Mouse (Mus musculus) liver, embryonic 14.5 days (tissue): Measurements from ENCODE around the gene Abcc4. TPM values are rescaled to one million over a fixed set of nuclear protein-coding genes. Genes with fewer than 3 reads are reported as not detected.

Experiments
- ATAC-seq: fragments of 200-750 bp; cut with Nextera tagmentation; 2 replicates; pipeline ENCODE4 v1.8.0; 2017; ENCODE audit warnings: moderate number of reproducible peaks, mild to moderate bottlenecking, moderate library complexity; ENCODE audit not compliant: insufficient read depth
- DNase-seq, 3 experiments: peaks; one replicate each; pipeline ENCODE4 v3.0.0-alpha.2; 2012 to 2013; ENCODE audit warnings: low read depth in 3 of 3, low spot score in 3 of 3
- H3K27ac ChIP-seq: fragments of 300-500 bp; sonication (generic); 2 replicates; pipeline ENCODE4 v1.5.1; 2014; ENCODE audit warnings: moderate library complexity, mild to moderate bottlenecking, control low read depth, inconsistent platforms
- H3K27me3 ChIP-seq: fragments of 300-500 bp; sonication (generic); 2 replicates; pipeline ENCODE4 v1.6.1; 2014; ENCODE audit warnings: mild to moderate bottlenecking, low read length, moderate library complexity; ENCODE audit not compliant: control insufficient read depth, insufficient read depth
- H3K36me3 ChIP-seq: fragments of 300-500 bp; sonication (generic); replicated peaks from 2 replicates; pipeline ENCODE4 v1.6.1; 2014; ENCODE audit warnings: low read depth; ENCODE audit not compliant: control insufficient read depth, insufficient read depth
- H3K4me1 ChIP-seq, 2 experiments: fragments of 200-500 bp in 1 of 2; fragments of 300-500 bp in 1 of 2; sonication (generic) in 1 of 2; replicated peaks; 2 replicates each; pipeline ENCODE4 v1.6.1; 2012 to 2014; ENCODE audit warnings: antibody characterized with exemption in 1 of 2, inconsistent platforms in 1 of 2, low read length in 1 of 2; ENCODE audit not compliant: control insufficient read depth in 2 of 2, insufficient read depth in 2 of 2
- H3K4me2 ChIP-seq: fragments of 300-500 bp; sonication (generic); 2 replicates; pipeline ENCODE4 v1.6.1; 2014; ENCODE audit warnings: low read depth, mild to moderate bottlenecking, control low read depth, moderate library complexity
- H3K4me3 ChIP-seq, 2 experiments: fragments of 200-500 bp in 1 of 2; fragments of 300-500 bp in 1 of 2; sonication (generic) in 1 of 2; 2 replicates each; pipeline ENCODE4 v1.5.1; 2012 to 2014; ENCODE audit warnings: low read depth in 2 of 2, low read length in 2 of 2, mild to moderate bottlenecking in 2 of 2, control low read depth in 1 of 2, inconsistent platforms in 1 of 2, moderate library complexity in 1 of 2; ENCODE audit not compliant: insufficient read depth in 1 of 2
- H3K9ac ChIP-seq: fragments of 300-500 bp; sonication (generic); replicated peaks from 2 replicates; pipeline ENCODE4 v1.6.1; 2014; ENCODE audit warnings: mild to moderate bottlenecking, control low read depth, moderate library complexity
- H3K9me3 ChIP-seq: fragments of 300-500 bp; sonication (generic); 2 replicates; pipeline ENCODE4 v1.6.1; 2016; ENCODE audit warnings: low read length, mixed read lengths; ENCODE audit not compliant: control insufficient read depth
- CTCF ChIP-seq: IDR thresholded peaks from 2 replicates; pipeline ENCODE4 v1.5.1; 2016; ENCODE audit warnings: antibody characterized with exemption, low read depth, control low read depth
- EP300 ChIP-seq: IDR thresholded peaks from 2 replicates; pipeline ENCODE4 v1.6.1; 2016; ENCODE audit warnings: antibody characterized with exemption, low read depth
- WGBS: fragments of 180-500 bp; shearing (Covaris S2); extraction: QIAGEN DNeasy Blood & Tissue Kit; methylation state at CpG from one replicate; pipeline ENCODE4 v1.1.7; 2014; ENCODE audit not compliant: insufficient replicate concordance; 5-methylcytosine and 5-hydroxymethylcytosine counted together
- polyA plus RNA-seq, 2 experiments: library from polyadenylated mRNA; depleted of rRNA in 1 of 2; stranded (reverse) in 1 of 2; unstranded in 1 of 2; fragments of >200 nt; fragmentation: Nextera tagmentation in 1 of 2; extraction: Ambion mirVana in 1 of 2; gene quantifications; 2 replicates each; pipeline versions ENCODE4 v1.2.1 to v1.2.3; 2012 to 2014

Gene Abcc4
- polyA plus RNA-seq (2012; rRNA removed) (1.0 and 1.4 TPM in 2 replicates), polyA plus RNA-seq (2014; fragmentation: Nextera tagmentation; extraction: Ambion mirVana) (1.9 and 2.3 TPM in 2 replicates)

- Histone ChIP-seq H3K4me1 (peaks cover 15 to 16% of the 10 kb centered on the region in 2 experiments), H3K27me3 (no peaks in the 10 kb centered on the region; the same call in 1 of the 2 replicates), H3K9ac (peak within 1 kb of the TSS; percentile 76), H3K9me3 (no peaks in the 10 kb centered on the region), H3K27ac (no peak within 1 kb of the TSS), H3K4me3 (peak within 1 kb of the TSS; percentile 59 to 79), H3K36me3 (no peaks in the 10 kb centered on the region), H3K4me2 (peak within 1 kb of the TSS; percentile 99)
- under 1% methylated on average over 96 of the region's 106 CpGs for WGBS
- peak; percentile 92 for ATAC-seq
- peak; percentile 50 to 65 (median 56) for DNase-seq
- TF ChIP-seq CTCF (peak; percentile 44), EP300 (no peak)
Observed at GRCm38 (mm10) chr14:118705808-118706731, at the start of gene Abcc4. TSS of gene Abcc4 (minus strand) at chr14:118706219.

- ATAC-seq (peak; percentile 48; the same call in 1 of the 2 replicates), DNase-seq (no peak)
- Histone ChIP-seq H3K4me1 (peaks cover 24 to 37% of the 10 kb centered on the region in 2 experiments), H3K4me2 (peak overlapping the region; percentile 44; the same call in 1 of the 2 replicates), H3K4me3 (no peak overlapping the region), H3K27ac (peak overlapping the region; percentile 90), H3K27me3 (no peaks in the 10 kb centered on the region), H3K9ac (peak overlapping the region; percentile 5; the same call in 1 of the 2 replicates), H3K36me3 (no peaks in the 10 kb centered on the region), H3K9me3 (no peaks in the 10 kb centered on the region)
- 73% methylated on average over 8 of the region's 8 CpGs for WGBS
- TF ChIP-seq CTCF (no peak), EP300 (no peak)
Observed at GRCm38 (mm10) chr14:118751193-118751753, 45.3 kb upstream of the Abcc4 start.

DNA sequence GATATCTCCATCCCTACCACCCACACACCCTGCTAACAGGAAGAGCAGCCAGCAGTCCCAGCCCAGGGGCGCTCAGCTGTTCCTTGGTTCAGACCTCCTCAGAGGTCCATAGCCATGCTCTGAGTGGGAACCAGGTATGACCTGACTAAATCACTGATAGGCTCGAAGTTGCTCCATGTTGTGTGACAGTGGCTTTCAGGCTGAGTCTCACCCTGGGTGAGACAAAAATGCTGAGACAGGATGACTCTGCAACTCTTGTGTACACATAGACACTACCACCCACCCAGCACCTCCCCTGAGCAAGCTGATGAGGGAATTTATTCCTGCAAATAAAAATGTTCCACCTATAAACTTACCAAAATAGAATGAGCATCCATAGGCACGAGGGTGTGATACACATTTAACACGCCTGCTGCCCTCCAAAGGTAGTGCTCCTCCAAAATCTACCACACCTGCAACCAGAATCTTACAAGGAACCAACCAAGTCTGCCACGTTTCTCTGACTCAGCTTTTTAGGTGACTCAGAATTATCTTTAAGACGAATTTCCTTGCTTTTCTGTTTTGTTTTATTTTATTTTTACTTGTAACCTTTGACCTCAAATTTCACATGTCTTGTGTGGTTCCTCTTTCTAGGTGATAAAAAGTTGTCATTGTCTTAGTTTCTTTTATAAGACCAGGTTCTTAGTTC lies 44.6 kb upstream of the Abcc4 start:
- TF ChIP-seq CTCF = no peak
- peak; percentile 53 for TF ChIP-seq EP300
- H3K9ac ChIP-seq = peak overlapping the region; percentile 40
- peak; percentile 99 for ATAC-seq
- H3K4me1 ChIP-seq = peaks cover 24 to 37% of the 10 kb centered on the region in 2 experiments
- 39% methylated on average over 6 of the region's 6 CpGs for WGBS
- peak overlapping the region; percentile 90 for H3K27ac ChIP-seq
- no peak overlapping the region for H3K4me3 ChIP-seq
- H3K27me3 ChIP-seq = no peaks in the 10 kb centered on the region
- peak; percentile 78 to 81 (median 80) for DNase-seq
- no peaks in the 10 kb centered on the region for H3K9me3 ChIP-seq
- H3K36me3 ChIP-seq = no peaks in the 10 kb centered on the region
- H3K4me2 ChIP-seq = peak overlapping the region; percentile 44

DNA sequence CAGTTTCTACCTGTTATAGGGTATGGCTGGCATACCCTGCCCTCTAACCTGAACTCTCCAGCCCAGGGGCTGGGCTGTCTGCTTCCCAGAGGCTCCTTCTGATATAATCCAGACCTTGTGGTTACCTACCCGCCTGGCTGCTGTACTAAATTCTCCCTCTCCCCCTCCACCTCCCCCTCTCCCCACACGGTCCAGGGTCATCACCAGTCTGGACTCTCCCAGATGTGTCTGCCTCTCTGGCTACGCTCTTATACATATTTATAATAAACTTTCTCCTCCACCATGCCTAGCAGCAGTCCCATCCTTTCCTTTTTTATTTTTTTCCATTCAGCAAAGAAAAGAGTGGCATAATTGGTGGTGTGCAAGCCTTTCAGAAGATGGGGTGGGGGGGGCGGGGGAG lies 43.7 kb upstream of the Abcc4 start:
- Histone ChIP-seq H3K4me3 (no peak overlapping the region), H3K9me3 (no peaks in the 10 kb centered on the region), H3K27me3 (no peaks in the 10 kb centered on the region), H3K4me1 (peaks cover 24 to 37% of the 10 kb centered on the region in 2 experiments), H3K4me2 (no peak overlapping the region; the same call in 1 of the 2 replicates), H3K27ac (peak overlapping the region; percentile 90), H3K36me3 (no peaks in the 10 kb centered on the region), H3K9ac (peak overlapping the region; percentile 40)
- WGBS = 60% methylated on average over 4 of the region's 4 CpGs
- TF ChIP-seq EP300 (no peak), CTCF (no peak)
- ATAC-seq (no peak), DNase-seq (no peak)
